ENCODE assay signal across 34 mouse cellular contexts in the genomic region with DNA sequence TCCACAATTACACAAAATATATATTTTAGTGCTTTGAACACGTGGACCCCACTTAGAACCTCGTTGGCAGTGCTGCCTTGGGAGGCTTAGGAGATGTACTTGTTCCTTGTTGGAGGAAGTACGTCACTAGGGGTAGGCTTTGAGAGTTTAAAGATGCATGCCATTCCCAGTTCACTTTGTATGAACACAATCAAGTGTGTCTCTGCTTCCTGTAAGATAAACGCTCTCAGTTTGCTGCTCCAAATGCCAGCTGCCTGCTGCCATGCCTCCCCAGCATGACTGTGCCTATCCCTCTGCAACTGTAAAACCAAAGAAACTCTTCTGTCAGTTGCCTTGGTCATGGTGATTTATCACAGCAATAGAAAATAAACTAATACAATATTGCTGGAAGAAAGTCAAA. TPM values are rescaled to one million over a fixed set of nuclear protein-coding genes. Genes with fewer than 3 reads are reported as not detected.
DNase-seq lines count a peak whose midpoint lies in the region; ATAC-seq lines count a peak whose summit lies in the region.
"Had no signal": no experiment of that assay in that cellular context is flagged by ENCODE, and none has a peak within 500 bp of the region (broad histone marks: within the 10 kb centered on the region; RNA-seq: fewer than 3 reads in every experiment).

No protein-coding gene starts in this region.

- peak; percentile 43 for DNase-seq in MEL-GATA-1-ER (ENCODE audit: extremely low read depth, low read depth)
- DNase-seq in gastrocnemius, postnatal 4 days (ENCODE audit: low spot score in 2 of 2), result no peak
- no peak for DNase-seq in midbrain, embryonic 10.5 days (ENCODE audit: low spot score)
- DNase-seq: adrenal gland, adult 8-10 months; adrenal gland, postnatal 25 days; cerebellum, adult 11-12 months; cerebellum, adult 8-10 months; cerebellum, postnatal 10 days; cerebellum, postnatal 36 days; gastrocnemius, postnatal 10 days; gastrocnemius, postnatal 36 days; heart, adult 18-20 months; heart, postnatal 10 days; heart, postnatal 4 days had no signal

- no peak overlapping the region for H3K27ac ChIP-seq in midbrain, embryonic 13.5 days
- no peak overlapping the region for H3K27ac ChIP-seq in midbrain, embryonic 10.5 days (replicated peaks)
- H3K27ac ChIP-seq: forebrain, embryonic 10.5 days; forebrain, embryonic 13.5 days; heart, embryonic 15.5 days; hindbrain, embryonic 14.5 days; hindbrain, postnatal 0 days had no signal

- H3K27me3 ChIP-seq in megakaryocyte, embryonic 14.5 days (replicated peaks), result no peaks in the 10 kb centered on the region
- no peaks in the 10 kb centered on the region for H3K27me3 ChIP-seq in midbrain, embryonic 13.5 days
- 0 out of 2 replicates have a peak, but pooled peaks cover 3% of the 10 kb centered on the region for H3K27me3 ChIP-seq in midbrain, embryonic 10.5 days (ENCODE audit: low read depth, poor library complexity, severe bottlenecking)
- H3K27me3 ChIP-seq: forebrain, embryonic 13.5 days; heart, embryonic 12.5 days; heart, embryonic 15.5 days had no signal

- peaks cover 44% of the 10 kb centered on the region for H3K4me1 ChIP-seq in megakaryocyte, embryonic 14.5 days
- H3K4me1 ChIP-seq in midbrain, embryonic 13.5 days (replicated peaks), result peaks cover 14% of the 10 kb centered on the region
- peaks cover 16% of the 10 kb centered on the region for H3K4me1 ChIP-seq in midbrain, embryonic 10.5 days

- H3K36me3 ChIP-seq in megakaryocyte, embryonic 14.5 days (replicated peaks; ENCODE audit: low read length), result no peaks in the 10 kb centered on the region
- no peaks in the 10 kb centered on the region for H3K36me3 ChIP-seq in midbrain, embryonic 13.5 days
- H3K36me3 ChIP-seq in midbrain, embryonic 10.5 days, result no peaks in the 10 kb centered on the region
- H3K36me3 ChIP-seq: heart, embryonic 12.5 days; heart, embryonic 15.5 days had no signal

- ATAC-seq in megakaryocyte, adult 5-6 weeks (ENCODE audit: poor library complexity, severe bottlenecking), result no peak
- peak; percentile 10; the same call in 1 of the 2 replicates for ATAC-seq in megakaryocyte progenitor cell, adult 5-6 weeks (replicated peaks; ENCODE audit: poor library complexity)
- no peak for ATAC-seq in midbrain, embryonic 13.5 days
- ATAC-seq: activated CD4-positive, CD25-positive, alpha-beta regulatory T cell, adult 4 months; CD4-positive, CD25-positive, alpha-beta regulatory T cell, adult 4 months; forebrain, embryonic 13.5 days; forebrain, embryonic 16.5 days; hindbrain, postnatal 0 days; inflammation-experienced regulatory T-cells, adult 6 months had no signal

- no peak overlapping the region for H3K4me2 ChIP-seq in midbrain, embryonic 13.5 days (replicated peaks)
- H3K4me2 ChIP-seq: forebrain, embryonic 13.5 days; heart, embryonic 12.5 days; heart, embryonic 15.5 days; hindbrain, embryonic 14.5 days had no signal

- 37% methylated on average over 4 of the region's 4 CpGs for WGBS in midbrain, embryonic 13.5 days
- whole genome bisulfite sequencing in midbrain, embryonic 10.5 days, result 48% methylated on average over 4 of the region's 4 CpGs

- H3K9ac ChIP-seq in midbrain, embryonic 13.5 days (replicated peaks), result no peak overlapping the region
- H3K9ac ChIP-seq: forebrain, embryonic 13.5 days; heart, embryonic 12.5 days; heart, embryonic 15.5 days; hindbrain, embryonic 14.5 days had no signal

- H3K9me3 ChIP-seq in megakaryocyte, embryonic 14.5 days, result no peaks in the 10 kb centered on the region
- H3K9me3 ChIP-seq in midbrain, embryonic 13.5 days, result no peaks in the 10 kb centered on the region
- H3K9me3 ChIP-seq in midbrain, embryonic 10.5 days (replicated peaks), result no peaks in the 10 kb centered on the region
- H3K9me3 ChIP-seq: forebrain, embryonic 10.5 days; forebrain, embryonic 13.5 days; heart, embryonic 12.5 days; heart, embryonic 15.5 days had no signal

- peak overlapping the region; percentile 46 for H3K4me3 ChIP-seq in megakaryocyte, embryonic 14.5 days (replicated peaks)
- no peak overlapping the region for H3K4me3 ChIP-seq in midbrain, embryonic 13.5 days (replicated peaks)
- H3K4me3 ChIP-seq in midbrain, embryonic 10.5 days, result no peak overlapping the region
- H3K4me3 ChIP-seq: forebrain, embryonic 10.5 days; forebrain, embryonic 13.5 days; heart, embryonic 12.5 days; heart, embryonic 15.5 days had no signal

RNA-seq across cellular contexts. Expression of a gene that starts 2.4 kb away (rescaled TPM):
- 5.3 and 9.5 TPM in 2 replicates for polyA plus RNA-seq in megakaryocyte, embryonic 14.5 days (2012; ENCODE audit: insufficient read depth, low replicate concordance)
- total RNA-seq in megakaryocyte, adult 5-6 weeks (2015), result 18.5 and 20.6 TPM in 2 replicates
- total RNA-seq in megakaryocyte, adult 5-6 weeks (2017), result 40.0 and 41.0 TPM in 2 replicates
- 16.7 and 17.8 TPM in 2 replicates for total RNA-seq in megakaryocyte progenitor cell, adult 5-6 weeks (2015)
- total RNA-seq in megakaryocyte progenitor cell, adult 5-6 weeks (2017), result 36.1 and 59.9 TPM in 2 replicates
- 10 to 100 TPM; 33.7 to 37.5 TPM for total RNA-seq in gastrocnemius, postnatal 4 days (2021)
- polyA plus RNA-seq in midbrain, embryonic 13.5 days (2015; fragmentation: Nextera tagmentation; extraction: Ambion mirVana), result 244 and 271 TPM in 2 replicates
- polyA plus RNA-seq in midbrain, embryonic 10.5 days (2016; fragmentation: Nextera tagmentation; extraction: Ambion mirVana), result 177 and 207 TPM in 2 replicates

RNA-seq across cellular contexts. Expression of a gene that starts 10.7 kb away (rescaled TPM):
- not detected in 2 replicates for polyA plus RNA-seq in megakaryocyte, embryonic 14.5 days (2012; ENCODE audit: insufficient read depth, low replicate concordance)
- not detected in 2 replicates for total RNA-seq in megakaryocyte, adult 5-6 weeks (2015)
- not detected in 2 replicates for total RNA-seq in megakaryocyte, adult 5-6 weeks (2017)
- not detected in 2 replicates for total RNA-seq in megakaryocyte progenitor cell, adult 5-6 weeks (2015)
- not detected in 2 replicates for total RNA-seq in megakaryocyte progenitor cell, adult 5-6 weeks (2017)
- not detected for total RNA-seq in gastrocnemius, postnatal 4 days (2021)
- polyA plus RNA-seq in midbrain, embryonic 13.5 days (2015; fragmentation: Nextera tagmentation; extraction: Ambion mirVana), result 4.2 and 5.0 TPM in 2 replicates
- 0.17 TPM in 1 of 2 replicates, not detected in the other for polyA plus RNA-seq in midbrain, embryonic 10.5 days (2016; fragmentation: Nextera tagmentation; extraction: Ambion mirVana)
- total RNA-seq: adrenal gland, postnatal 25 days; ES-E14; gastrocnemius, adult 18-20 months; gastrocnemius, postnatal 10 days; gastrocnemius, postnatal 36 days; heart, adult 18-20 months; heart, postnatal 10 days; heart, postnatal 4 days had no signal
- polyA plus RNA-seq: activated CD4-positive, CD25-positive, alpha-beta regulatory T cell, adult 4 months; C2C12; CD4-positive, CD25-positive, alpha-beta regulatory T cell, adult 4 months; embryonic facial prominence, embryonic 11.5 days; embryonic facial prominence, embryonic 14.5 days; forebrain, embryonic 10.5 days; heart, embryonic 12.5 days; heart, embryonic 15.5 days; hindbrain, embryonic 11.5 days; inflammation-experienced regulatory T-cells, adult 6 months had no signal

RNA-seq across cellular contexts. Expression of a gene that starts 26.5 kb away (rescaled TPM):
- polyA plus RNA-seq in megakaryocyte, embryonic 14.5 days (2012; ENCODE audit: insufficient read depth, low replicate concordance), result not detected in 2 replicates
- not detected in 2 replicates for total RNA-seq in megakaryocyte, adult 5-6 weeks (2015)
- not detected in 2 replicates for total RNA-seq in megakaryocyte, adult 5-6 weeks (2017)
- total RNA-seq in megakaryocyte progenitor cell, adult 5-6 weeks (2015), result not detected in 2 replicates
- total RNA-seq in megakaryocyte progenitor cell, adult 5-6 weeks (2017), result 0.20 TPM in 1 of 2 replicates, not detected in the other
- not detected for total RNA-seq in gastrocnemius, postnatal 4 days (2021)
- polyA plus RNA-seq in midbrain, embryonic 13.5 days (2015; fragmentation: Nextera tagmentation; extraction: Ambion mirVana), result not detected in 2 replicates
- polyA plus RNA-seq in midbrain, embryonic 10.5 days (2016; fragmentation: Nextera tagmentation; extraction: Ambion mirVana), result not detected in 2 replicates
- total RNA-seq: adrenal gland, adult 8-10 months; adrenal gland, postnatal 25 days; gastrocnemius, adult 18-20 months; gastrocnemius, postnatal 10 days; gastrocnemius, postnatal 36 days; heart, adult 18-20 months; heart, postnatal 10 days; heart, postnatal 4 days; hindbrain, postnatal 0 days had no signal
- polyA plus RNA-seq: C2C12; CD4-positive, CD25-positive, alpha-beta regulatory T cell, adult 4 months; embryonic facial prominence, embryonic 11.5 days; embryonic facial prominence, embryonic 14.5 days; forebrain, embryonic 10.5 days; forebrain, embryonic 13.5 days; heart, embryonic 15.5 days; hindbrain, embryonic 11.5 days; inflammation-experienced regulatory T-cells, adult 6 months had no signal

RNA-seq across cellular contexts. Expression of a gene that starts 57.9 kb away (rescaled TPM):
- 19.7 and 21.8 TPM in 2 replicates for polyA plus RNA-seq in megakaryocyte, embryonic 14.5 days (2012; ENCODE audit: insufficient read depth, low replicate concordance)
- total RNA-seq in megakaryocyte, adult 5-6 weeks (2015), result not detected in 2 replicates
- 0.41 TPM in 1 of 2 replicates, not detected in the other for total RNA-seq in megakaryocyte, adult 5-6 weeks (2017)
- total RNA-seq in megakaryocyte progenitor cell, adult 5-6 weeks (2015), result 0.32 TPM in 1 of 2 replicates, not detected in the other
- total RNA-seq in megakaryocyte progenitor cell, adult 5-6 weeks (2017), result 0.41 and 0.50 TPM in 2 replicates
- under 1 TPM; 0.32 to 0.49 TPM for total RNA-seq in gastrocnemius, postnatal 4 days (2021)
- 5.6 and 5.7 TPM in 2 replicates for polyA plus RNA-seq in midbrain, embryonic 13.5 days (2015; fragmentation: Nextera tagmentation; extraction: Ambion mirVana)
- polyA plus RNA-seq in midbrain, embryonic 10.5 days (2016; fragmentation: Nextera tagmentation; extraction: Ambion mirVana), result 3.5 and 5.1 TPM in 2 replicates
- total RNA-seq: adrenal gland, postnatal 25 days; gastrocnemius, adult 18-20 months had no signal
